Mouse (Mus musculus): Measurements from ENCODE around the gene Rab11fip4. TPM values are rescaled to one million over a fixed set of nuclear protein-coding genes. Genes with fewer than 3 reads are reported as not detected.

Gene Rab11fip4
- polyA plus RNA-seq, 1 experiment from 2014 or later, result 1.7 TPM

DNA sequence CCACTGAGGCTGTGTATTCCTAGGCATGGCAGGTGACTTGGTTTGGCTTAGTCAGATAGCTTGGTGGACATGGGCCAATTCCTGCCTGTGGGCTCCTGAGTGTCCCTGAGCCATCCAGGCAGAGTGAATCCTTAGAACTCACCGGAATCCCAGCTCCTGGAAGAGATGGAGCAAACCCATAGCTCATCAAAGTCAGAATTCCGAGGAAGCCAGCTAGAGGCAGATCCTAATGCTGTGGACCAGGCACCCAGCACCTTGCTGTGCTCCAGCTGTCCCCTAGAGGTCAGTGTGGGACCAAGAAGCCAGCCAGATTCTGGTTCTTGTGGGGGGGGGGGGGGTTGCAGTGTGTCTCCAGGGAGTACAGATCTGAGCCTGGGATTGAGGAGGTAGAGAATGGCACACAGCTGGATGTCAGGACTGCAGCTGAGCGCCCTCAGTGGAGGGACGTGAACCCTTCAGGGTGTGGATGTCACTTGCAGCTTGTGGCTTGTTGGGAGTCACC is 33.8 kb downstream of the Rab11fip4 start:
- H3K9me3 ChIP-seq (ENCODE audit: control insufficient read depth), result no peaks in the 10 kb centered on the region
- H3K9ac ChIP-seq (ENCODE audit: low read depth, low read length), result no peak overlapping the region
- H3K27me3 ChIP-seq (replicated peaks; ENCODE audit: control insufficient read depth, insufficient read depth, low read length), result no peaks in the 10 kb centered on the region
- no peak overlapping the region for H3K27ac ChIP-seq (ENCODE audit: low read depth, low read length)
- peak; percentile 87 for TF ChIP-seq CTCF (IDR thresholded peaks at IDR 0.05; ENCODE audit: low read depth)
- H3K4me3 ChIP-seq (ENCODE audit: low read depth, low read length), result no peak overlapping the region
- no peaks in the 10 kb centered on the region for H3K36me3 ChIP-seq (ENCODE audit: control insufficient read depth, insufficient read depth)
- ATAC-seq, result peak; percentile 22; the same call in 1 of the 2 replicates
- 16% methylated on average over 4 of the region's 4 CpGs for WGBS
- H3K4me2 ChIP-seq (replicated peaks; ENCODE audit: low read depth), result no peak overlapping the region
- no peaks in the 10 kb centered on the region for H3K4me1 ChIP-seq (replicated peaks; ENCODE audit: control insufficient read depth, insufficient read depth, low read length)

DNA sequence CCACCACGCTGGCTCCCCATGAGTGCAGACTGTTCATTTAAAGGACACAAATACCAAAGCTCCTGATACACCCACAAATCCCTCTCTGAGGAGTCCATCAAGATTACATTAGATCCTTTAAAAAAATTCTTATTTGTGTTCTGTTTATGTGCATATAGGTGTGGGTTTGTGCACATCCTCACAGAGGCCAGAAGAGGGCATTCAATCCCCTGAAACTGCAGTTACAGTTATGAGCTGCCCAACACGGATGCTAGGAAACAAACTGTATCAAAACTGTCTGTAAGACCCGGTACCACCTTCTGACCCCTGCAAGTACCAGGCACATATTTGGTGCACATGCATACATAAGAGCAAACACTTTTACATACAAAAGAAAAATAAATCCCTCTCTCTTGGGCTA is 37.7 kb downstream of the Rab11fip4 start:
- no peak for ATAC-seq
- no peaks in the 10 kb centered on the region for H3K4me1 ChIP-seq (replicated peaks; ENCODE audit: control insufficient read depth, insufficient read depth, low read length)
- no peak overlapping the region for H3K4me3 ChIP-seq (ENCODE audit: low read depth, low read length)
- TF ChIP-seq CTCF (IDR thresholded peaks at IDR 0.05; ENCODE audit: low read depth), result peak; percentile 72
- H3K27ac ChIP-seq (ENCODE audit: low read depth, low read length), result no peak overlapping the region
- no peaks in the 10 kb centered on the region for H3K9me3 ChIP-seq (ENCODE audit: control insufficient read depth)
- no peaks in the 10 kb centered on the region for H3K36me3 ChIP-seq (ENCODE audit: control insufficient read depth, insufficient read depth)
- H3K4me2 ChIP-seq (replicated peaks; ENCODE audit: low read depth), result no peak overlapping the region
- WGBS, result 61% methylated on average over 3 of the region's 3 CpGs
- no peak overlapping the region for H3K9ac ChIP-seq (ENCODE audit: low read depth, low read length)
- no peaks in the 10 kb centered on the region for H3K27me3 ChIP-seq (replicated peaks; ENCODE audit: control insufficient read depth, insufficient read depth, low read length)

DNA sequence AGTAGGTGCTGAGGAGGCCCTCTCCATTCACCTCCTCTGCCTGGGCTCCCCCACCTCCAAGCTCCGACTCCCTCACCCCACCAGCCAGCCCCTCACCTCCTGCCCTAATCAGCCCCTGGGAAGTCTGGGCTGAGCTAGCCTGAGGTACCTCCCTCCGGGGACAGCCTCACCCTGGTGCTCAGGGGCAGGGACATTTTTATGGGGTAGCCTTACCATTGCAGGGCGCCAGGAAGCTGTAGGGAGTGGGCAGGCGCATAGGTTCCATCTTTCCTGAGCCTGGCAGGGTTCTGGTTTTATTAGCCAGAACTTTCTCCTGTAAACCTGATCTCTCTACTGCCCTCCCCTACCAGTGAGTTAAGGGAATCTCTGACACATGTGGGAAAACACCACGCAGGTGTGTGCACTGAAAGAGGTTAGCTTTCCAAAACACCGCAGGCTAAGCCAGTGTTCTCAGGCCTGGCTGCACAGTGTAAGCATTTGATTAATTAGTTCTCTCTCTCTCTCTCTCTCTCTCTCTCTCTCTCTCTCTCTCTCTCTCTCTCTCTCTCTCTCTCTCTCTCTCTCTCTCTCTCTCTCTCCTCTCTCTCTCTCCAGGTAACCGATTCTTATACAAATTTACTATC is 38.9 kb downstream of the Rab11fip4 start:
- Histone ChIP-seq H3K27ac (ENCODE audit: low read depth, low read length) (no peak overlapping the region), H3K4me2 (replicated peaks; ENCODE audit: low read depth) (no peak overlapping the region), H3K4me1 (replicated peaks; ENCODE audit: control insufficient read depth, insufficient read depth, low read length) (no peaks in the 10 kb centered on the region), H3K36me3 (ENCODE audit: control insufficient read depth, insufficient read depth) (no peaks in the 10 kb centered on the region), H3K9me3 (ENCODE audit: control insufficient read depth) (no peaks in the 10 kb centered on the region), H3K9ac (ENCODE audit: low read depth, low read length) (no peak overlapping the region), H3K4me3 (ENCODE audit: low read depth, low read length) (no peak overlapping the region), H3K27me3 (replicated peaks; ENCODE audit: control insufficient read depth, insufficient read depth, low read length) (no peaks in the 10 kb centered on the region)
- no peak for TF ChIP-seq CTCF (IDR thresholded peaks at IDR 0.05; ENCODE audit: low read depth)
- ATAC-seq, result no peak
- WGBS, result 89% methylated on average over 7 of the region's 7 CpGs

DNA sequence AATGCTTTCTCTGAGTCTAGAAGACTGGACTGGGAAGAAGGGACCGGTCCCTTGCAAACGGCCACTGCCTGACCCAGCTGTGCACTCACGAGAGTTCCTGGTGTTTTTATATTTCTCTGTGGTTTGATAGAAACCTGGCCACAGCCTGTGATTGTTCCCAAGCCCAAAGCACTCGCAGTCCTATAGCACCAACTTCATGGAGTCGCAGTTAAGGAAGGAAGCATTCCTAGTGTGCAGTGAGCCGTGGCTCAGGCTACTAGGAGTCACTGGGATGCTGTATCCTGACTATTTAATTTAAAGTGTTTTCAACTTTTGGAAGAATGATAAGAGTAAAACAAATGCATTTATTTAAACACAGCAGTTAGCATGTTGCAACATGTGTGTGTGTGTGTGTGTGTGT is 39.5 kb downstream of the Rab11fip4 start:
- H3K4me1 ChIP-seq (replicated peaks; ENCODE audit: control insufficient read depth, insufficient read depth, low read length), result no peaks in the 10 kb centered on the region
- no peaks in the 10 kb centered on the region for H3K36me3 ChIP-seq (ENCODE audit: control insufficient read depth, insufficient read depth)
- TF ChIP-seq CTCF (IDR thresholded peaks at IDR 0.05; ENCODE audit: low read depth), result no peak
- no peak overlapping the region for H3K4me2 ChIP-seq (replicated peaks; ENCODE audit: low read depth)
- H3K27me3 ChIP-seq (replicated peaks; ENCODE audit: control insufficient read depth, insufficient read depth, low read length), result no peaks in the 10 kb centered on the region
- 70% methylated on average over 6 of the region's 6 CpGs for WGBS
- no peak for ATAC-seq
- no peaks in the 10 kb centered on the region for H3K9me3 ChIP-seq (ENCODE audit: control insufficient read depth)
- H3K9ac ChIP-seq (ENCODE audit: low read depth, low read length), result no peak overlapping the region
- no peak overlapping the region for H3K4me3 ChIP-seq (ENCODE audit: low read depth, low read length)
- no peak overlapping the region for H3K27ac ChIP-seq (ENCODE audit: low read depth, low read length)

DNA sequence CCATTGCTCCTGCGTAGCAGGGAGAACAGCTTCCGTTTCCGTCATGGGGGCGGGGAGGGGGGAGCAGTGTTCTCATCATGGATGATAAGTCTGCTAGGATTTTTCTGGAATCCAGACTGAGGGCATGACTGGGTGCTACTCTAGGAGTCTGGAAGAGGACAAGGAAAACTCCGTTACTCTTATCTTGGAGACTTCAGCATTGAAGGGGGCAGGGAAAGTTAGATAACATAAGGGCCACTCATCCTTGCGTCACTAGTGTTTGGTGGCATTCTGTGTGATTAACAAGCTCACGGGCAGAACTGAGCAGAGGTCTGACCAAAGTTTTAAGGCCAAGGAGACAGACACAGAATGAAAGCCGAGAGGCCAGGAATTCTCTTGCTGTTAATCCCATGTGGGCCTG is 42.4 kb downstream of the Rab11fip4 start:
- no peak for ATAC-seq
- no peak overlapping the region for H3K9ac ChIP-seq (ENCODE audit: low read depth, low read length)
- H3K27me3 ChIP-seq (replicated peaks; ENCODE audit: control insufficient read depth, insufficient read depth, low read length), result no peaks in the 10 kb centered on the region
- H3K4me3 ChIP-seq (ENCODE audit: low read depth, low read length), result no peak overlapping the region
- H3K27ac ChIP-seq (ENCODE audit: low read depth, low read length), result no peak overlapping the region
- no peak overlapping the region for H3K4me2 ChIP-seq (replicated peaks; ENCODE audit: low read depth)
- H3K4me1 ChIP-seq (replicated peaks; ENCODE audit: control insufficient read depth, insufficient read depth, low read length), result no peaks in the 10 kb centered on the region
- no peaks in the 10 kb centered on the region for H3K9me3 ChIP-seq (ENCODE audit: control insufficient read depth)
- no peak for TF ChIP-seq CTCF (IDR thresholded peaks at IDR 0.05; ENCODE audit: low read depth)
- H3K36me3 ChIP-seq (ENCODE audit: control insufficient read depth, insufficient read depth), result no peaks in the 10 kb centered on the region
- 69% methylated on average over 8 of the region's 8 CpGs for WGBS

DNA sequence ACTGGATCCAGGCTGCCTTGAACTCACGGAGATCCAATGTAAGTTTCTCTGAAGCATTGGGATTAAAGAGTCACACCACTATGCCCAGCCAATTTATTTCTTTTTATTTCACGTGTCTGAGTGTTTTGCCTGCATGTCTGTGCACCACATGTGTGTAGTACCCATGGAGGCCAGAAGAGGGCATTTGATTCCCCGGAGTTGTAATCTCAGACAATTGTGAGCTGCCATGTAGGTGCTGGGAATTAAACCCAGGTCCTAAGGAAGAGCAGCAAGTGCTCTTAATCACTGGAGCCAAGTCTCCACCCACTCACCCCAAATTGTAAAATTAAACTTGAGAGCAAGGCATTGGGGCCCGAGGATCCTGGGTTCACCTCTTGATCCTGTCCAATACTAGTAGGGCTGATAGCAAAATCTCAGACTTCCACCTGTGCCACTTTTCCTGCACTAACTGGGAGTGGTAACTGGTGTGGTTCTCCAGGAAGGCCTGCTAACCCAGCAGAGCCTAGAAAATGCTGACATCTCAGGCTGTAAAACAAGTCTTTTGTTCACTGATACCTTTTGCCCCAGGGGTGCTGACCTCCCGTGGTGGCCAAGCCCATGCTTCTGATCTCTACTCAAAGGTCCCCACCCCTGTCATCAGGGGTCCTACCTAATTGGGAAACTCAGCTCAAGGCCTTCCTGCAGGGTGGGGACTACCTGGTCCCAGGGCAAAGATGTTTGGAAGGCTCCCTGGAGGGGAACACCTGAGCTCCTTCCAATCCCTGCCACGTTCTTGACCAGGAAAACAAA is 44.8 kb downstream of the Rab11fip4 start:
- no peaks in the 10 kb centered on the region for H3K27me3 ChIP-seq (replicated peaks; ENCODE audit: control insufficient read depth, insufficient read depth, low read length)
- H3K36me3 ChIP-seq (ENCODE audit: control insufficient read depth, insufficient read depth), result no peaks in the 10 kb centered on the region
- H3K9me3 ChIP-seq (ENCODE audit: control insufficient read depth), result no peaks in the 10 kb centered on the region
- no peak overlapping the region for H3K4me3 ChIP-seq (ENCODE audit: low read depth, low read length)
- WGBS, result 84% methylated on average over 6 of the region's 6 CpGs
- H3K4me1 ChIP-seq (replicated peaks; ENCODE audit: control insufficient read depth, insufficient read depth, low read length), result no peaks in the 10 kb centered on the region
- peak; percentile 38 for TF ChIP-seq CTCF (IDR thresholded peaks at IDR 0.05; ENCODE audit: low read depth)
- no peak overlapping the region for H3K27ac ChIP-seq (ENCODE audit: low read depth, low read length)
- no peak overlapping the region for H3K9ac ChIP-seq (ENCODE audit: low read depth, low read length)
- H3K4me2 ChIP-seq (replicated peaks; ENCODE audit: low read depth), result no peak overlapping the region
- no peak for ATAC-seq
